Mouse (Mus musculus): ENCODE results near the gene Rrm1. TPM values are rescaled to one million over a fixed set of nuclear protein-coding genes. Genes with fewer than 3 reads are reported as not detected.

Gene Rrm1
- 45.5 and 58.6 TPM in 2 replicates for polyA plus RNA-seq (2015; fragmentation: Nextera tagmentation; extraction: Ambion mirVana)

GRCm38 (mm10) chr7:102441657-102442391 is at the start of gene Rrm1:
TSS of gene Rrm1 (plus strand) at chr7:102441695.

GRCm38 (mm10) chr7:102481579-102481978 is 40.1 kb downstream of the Rrm1 start, which contains the start of gene Olfr543:
TSS of gene Olfr543 (minus strand) at chr7:102481679.

GRCm38 (mm10) chr7:102488161-102488560 is 46.7 kb downstream of the Rrm1 start, which contains the start of gene Olfr544:
TSS of gene Olfr544 (minus strand) at chr7:102488313.

DNA sequence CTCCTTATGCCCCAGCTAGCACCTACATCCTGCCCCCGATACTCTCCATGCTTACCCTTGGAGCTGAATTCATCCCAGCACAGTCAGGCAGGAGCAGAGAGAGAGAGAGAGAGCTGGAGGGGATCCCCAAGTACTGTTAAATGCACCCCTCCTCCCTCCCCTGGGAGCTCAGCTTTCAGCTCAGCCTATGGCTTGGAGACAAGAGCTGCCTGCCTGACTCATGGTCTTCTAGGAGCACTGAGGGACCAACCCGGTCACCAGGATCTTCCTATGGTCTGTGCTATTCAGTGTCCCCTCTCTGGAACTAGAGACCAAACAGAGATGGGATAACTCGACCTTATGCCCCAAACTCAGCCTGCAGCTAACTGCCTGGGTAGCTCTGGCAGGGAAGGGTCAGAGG is 58.0 kb downstream of the Rrm1 start, which contains the start of gene Olfr545:
Gene Olfr545 (minus strand): TSS at position 101 of the 400 bp plus-strand sequence.

Other genes with a start within 250 kb of the Rrm1 start
- gene Nup98, start 231.5 kb upstream of the Rrm1 start, polyA plus RNA-seq (2015; fragmentation: Nextera tagmentation; extraction: Ambion mirVana) = 13.1 and 16.8 TPM in 2 replicates
- 77.6 and 80.8 TPM in 2 replicates for gene Pgap2, start 231.5 kb upstream of the Rrm1 start, polyA plus RNA-seq (2015; fragmentation: Nextera tagmentation; extraction: Ambion mirVana)
- gene Rhog, start 185.6 kb upstream of the Rrm1 start, polyA plus RNA-seq (2015; fragmentation: Nextera tagmentation; extraction: Ambion mirVana) = 67.7 and 84.5 TPM in 2 replicates
- 42.4 and 46.2 TPM in 2 replicates for gene Stim1, start 173.9 kb upstream of the Rrm1 start, polyA plus RNA-seq (2015; fragmentation: Nextera tagmentation; extraction: Ambion mirVana)
- gene Olfr543, start 40.0 kb downstream of the Rrm1 start, polyA plus RNA-seq (2015; fragmentation: Nextera tagmentation; extraction: Ambion mirVana) = 0.15 and 0.28 TPM in 2 replicates
- gene Olfr544, start 46.6 kb downstream of the Rrm1 start, polyA plus RNA-seq (2015; fragmentation: Nextera tagmentation; extraction: Ambion mirVana) = 0.05 TPM in 2 replicates
- gene Olfr545, start 57.9 kb downstream of the Rrm1 start, polyA plus RNA-seq (2015; fragmentation: Nextera tagmentation; extraction: Ambion mirVana) = not detected in 2 replicates
- not detected in 2 replicates for gene Olfr547, start 93.1 kb downstream of the Rrm1 start, polyA plus RNA-seq (2015; fragmentation: Nextera tagmentation; extraction: Ambion mirVana)
- gene Olfr548-ps1, start 99.2 kb downstream of the Rrm1 start, polyA plus RNA-seq (2015; fragmentation: Nextera tagmentation; extraction: Ambion mirVana) = not detected in 2 replicates
- not detected in 2 replicates for gene Olfr549, start 108.2 kb downstream of the Rrm1 start, polyA plus RNA-seq (2015; fragmentation: Nextera tagmentation; extraction: Ambion mirVana)
- gene Trim21, start 123.8 kb downstream of the Rrm1 start, polyA plus RNA-seq (2015; fragmentation: Nextera tagmentation; extraction: Ambion mirVana) = 0.45 and 0.80 TPM in 2 replicates
- gene Olfr550, start 129.7 kb downstream of the Rrm1 start, polyA plus RNA-seq (2015; fragmentation: Nextera tagmentation; extraction: Ambion mirVana) = not detected in 2 replicates
- not detected in 2 replicates for gene Olfr551, start 150.2 kb downstream of the Rrm1 start, polyA plus RNA-seq (2015; fragmentation: Nextera tagmentation; extraction: Ambion mirVana)
- not detected in 2 replicates for gene Olfr552, start 156.1 kb downstream of the Rrm1 start, polyA plus RNA-seq (2015; fragmentation: Nextera tagmentation; extraction: Ambion mirVana)
- gene Olfr553, start 176.5 kb downstream of the Rrm1 start, polyA plus RNA-seq (2015; fragmentation: Nextera tagmentation; extraction: Ambion mirVana) = not detected in 2 replicates
- not detected in 2 replicates for gene Olfr554, start 196.7 kb downstream of the Rrm1 start, polyA plus RNA-seq (2015; fragmentation: Nextera tagmentation; extraction: Ambion mirVana)
- gene Olfr555, start 217.1 kb downstream of the Rrm1 start, polyA plus RNA-seq (2015; fragmentation: Nextera tagmentation; extraction: Ambion mirVana) = not detected in 2 replicates
- not detected in 2 replicates for gene Olfr556, start 223.2 kb downstream of the Rrm1 start, polyA plus RNA-seq (2015; fragmentation: Nextera tagmentation; extraction: Ambion mirVana)
- gene Trim68, start 245.6 kb downstream of the Rrm1 start, polyA plus RNA-seq (2015; fragmentation: Nextera tagmentation; extraction: Ambion mirVana) = 17.6 and 21.1 TPM in 2 replicates